Mouse (Mus musculus) forebrain, embryonic 13.5 days (tissue): ENCODE results near the gene Masp1. TPM values are rescaled to one million over a fixed set of nuclear protein-coding genes. Genes with fewer than 3 reads are reported as not detected.

ENCODE experiments used
- ATAC-seq: fragments of 200-750 bp; cut with Nextera tagmentation; 2 replicates; pipeline ENCODE4 v1.8.0; 2017
- H3K27ac ChIP-seq: fragments of 300-500 bp; sonication (generic); 2 replicates; pipeline ENCODE4 v1.5.1; 2015; ENCODE audit warnings: inconsistent platforms, mild to moderate bottlenecking, moderate library complexity
- H3K27me3 ChIP-seq: fragments of 300-500 bp; sonication (generic); 2 replicates; pipeline ENCODE4 v1.6.1; 2015; ENCODE audit warnings: mild to moderate bottlenecking, inconsistent platforms
- H3K36me3 ChIP-seq: fragments of 300-500 bp; sonication (generic); 2 replicates; pipeline ENCODE4 v1.6.1; 2015; ENCODE audit warnings: mild to moderate bottlenecking, inconsistent platforms; ENCODE audit not compliant: poor library complexity, severe bottlenecking
- H3K4me1 ChIP-seq: fragments of 300-500 bp; sonication (generic); 2 replicates; pipeline ENCODE4 v1.6.1; 2015; ENCODE audit warnings: inconsistent platforms
- H3K4me2 ChIP-seq: fragments of 300-500 bp; sonication (generic); 2 replicates; pipeline ENCODE4 v1.6.1; 2015; ENCODE audit warnings: inconsistent platforms, mild to moderate bottlenecking, moderate library complexity
- H3K4me3 ChIP-seq: fragments of 300-500 bp; sonication (generic); 2 replicates; pipeline ENCODE4 v1.5.1; 2015; ENCODE audit warnings: mild to moderate bottlenecking, inconsistent platforms
- H3K9ac ChIP-seq: fragments of 300-500 bp; sonication (generic); 2 replicates; pipeline ENCODE4 v1.6.1; 2015; ENCODE audit warnings: mild to moderate bottlenecking, inconsistent platforms
- H3K9me3 ChIP-seq: fragments of 300-500 bp; sonication (generic); replicated peaks from 2 replicates; pipeline ENCODE4 v1.6.1; 2016; ENCODE audit warnings: inconsistent platforms
- WGBS: fragments of 180-500 bp; shearing (Covaris S2); methylation state at CpG from one replicate; pipeline ENCODE4 v1.1.7; 2015; 5-methylcytosine and 5-hydroxymethylcytosine counted together
- polyA plus RNA-seq: library from polyadenylated mRNA; unstranded; fragments of >200 nt; fragmentation: Nextera tagmentation; extraction: Ambion mirVana; gene quantifications from 2 replicates; pipeline ENCODE4 v1.2.1, GENCODE M21; 2015

Gene Masp1
- polyA plus RNA-seq, 1 experiment from 2014 or later: 53.5 TPM

GRCm38 (mm10) chr16:23529186-23529585 lies 8.6 kb upstream of the Masp1 start:
- H3K9me3 ChIP-seq: no peaks in the 10 kb centered on the region; the same call in 1 of the 2 replicates
- H3K27ac ChIP-seq: no peak overlapping the region
- H3K4me3 ChIP-seq: no peak overlapping the region
- H3K36me3 ChIP-seq: no peaks in the 10 kb centered on the region
- no peak overlapping the region for H3K9ac ChIP-seq
- H3K4me2 ChIP-seq: no peak overlapping the region
- no peak for ATAC-seq
- WGBS: 88% methylated on average over 4 of the region's 4 CpGs
- H3K27me3 ChIP-seq: no peaks in the 10 kb centered on the region
- no peaks in the 10 kb centered on the region for H3K4me1 ChIP-seq

GRCm38 (mm10) chr16:23522081-23522480 lies 1.5 kb upstream of the Masp1 start:
- Histone ChIP-seq H3K27me3 (no peaks in the 10 kb centered on the region), H3K27ac (peak overlapping the region; percentile 33), H3K4me3 (no peak overlapping the region), H3K9ac (no peak overlapping the region), H3K4me1 (peaks cover 61% of the 10 kb centered on the region), H3K36me3 (no peaks in the 10 kb centered on the region), H3K4me2 (peak overlapping the region; percentile 74), H3K9me3 (no peaks in the 10 kb centered on the region; the same call in 1 of the 2 replicates)
- WGBS: 55% methylated on average over 5 of the region's 5 CpGs
- ATAC-seq: no peak

- peak overlapping the region; percentile 85 for H3K9ac ChIP-seq
- ATAC-seq: no peak
- 5% methylated on average over 5 of the region's 5 CpGs for WGBS
- H3K27me3 ChIP-seq: no peaks in the 10 kb centered on the region
- no peaks in the 10 kb centered on the region for H3K36me3 ChIP-seq
- H3K4me3 ChIP-seq: peak overlapping the region; percentile 60
- no peaks in the 10 kb centered on the region; the same call in 1 of the 2 replicates for H3K9me3 ChIP-seq
- peak overlapping the region; percentile 98 for H3K27ac ChIP-seq
- H3K4me1 ChIP-seq: peaks cover 71% of the 10 kb centered on the region
- peak overlapping the region; percentile 74 for H3K4me2 ChIP-seq
Measured at GRCm38 (mm10) chr16:23521092-23521491, 477 bp upstream of the Masp1 start.

GRCm38 (mm10) chr16:23519771-23520170 lies 844 bp downstream of the Masp1 start:
- H3K27ac ChIP-seq: peak overlapping the region; percentile 98
- H3K4me3 ChIP-seq: peak overlapping the region; percentile 60
- no peaks in the 10 kb centered on the region for H3K36me3 ChIP-seq
- H3K27me3 ChIP-seq: no peaks in the 10 kb centered on the region
- 6% methylated on average over 1 of the region's 1 CpGs for WGBS
- peaks cover 79% of the 10 kb centered on the region for H3K4me1 ChIP-seq
- H3K4me2 ChIP-seq: peak overlapping the region; percentile 74
- H3K9me3 ChIP-seq: no peaks in the 10 kb centered on the region
- H3K9ac ChIP-seq: peak overlapping the region; percentile 85
- ATAC-seq: no peak

GRCm38 (mm10) chr16:23518567-23519369 lies 1.8 kb downstream of the Masp1 start:
- WGBS: 51% methylated on average over 10 of the region's 10 CpGs
- Histone ChIP-seq H3K9me3 (no peaks in the 10 kb centered on the region), H3K27me3 (no peaks in the 10 kb centered on the region), H3K4me2 (peak overlapping the region; percentile 74), H3K9ac (peak overlapping the region; percentile 85; the same call in 1 of the 2 replicates), H3K27ac (peak overlapping the region; percentile 98), H3K4me3 (peak overlapping the region; percentile 60), H3K4me1 (peaks cover 79% of the 10 kb centered on the region), H3K36me3 (peaks cover 7% of the 10 kb centered on the region)
- ATAC-seq: peak; percentile 44

- Histone ChIP-seq H3K4me1 (peaks cover 74% of the 10 kb centered on the region), H3K9me3 (no peaks in the 10 kb centered on the region), H3K4me2 (peak overlapping the region; percentile 74), H3K36me3 (peaks cover 16% of the 10 kb centered on the region), H3K27me3 (no peaks in the 10 kb centered on the region), H3K9ac (peak overlapping the region; percentile 61), H3K27ac (peak overlapping the region; percentile 92), H3K4me3 (peak overlapping the region; percentile 60)
- peak; percentile 83 for ATAC-seq
- 50% methylated on average over 20 of the region's 20 CpGs for WGBS
Measured at GRCm38 (mm10) chr16:23517754-23518566, 2.7 kb downstream of the Masp1 start.

- H3K27ac ChIP-seq: peak overlapping the region; percentile 92
Measured at GRCm38 (mm10) chr16:23517230-23517629, 3.4 kb downstream of the Masp1 start.

GRCm38 (mm10) chr16:23516606-23517005 lies 4.0 kb downstream of the Masp1 start:
- H3K27me3 ChIP-seq: no peaks in the 10 kb centered on the region
- peaks cover 29% of the 10 kb centered on the region for H3K36me3 ChIP-seq
- ATAC-seq: no peak
- H3K4me1 ChIP-seq: peaks cover 61% of the 10 kb centered on the region
- WGBS: 62% methylated on average over 2 of the region's 2 CpGs
- H3K9me3 ChIP-seq: no peaks in the 10 kb centered on the region
- H3K4me3 ChIP-seq: no peak overlapping the region
- no peak overlapping the region for H3K9ac ChIP-seq
- H3K4me2 ChIP-seq: peak overlapping the region; percentile 74
- H3K27ac ChIP-seq: peak overlapping the region; percentile 92

More at GRCm38 (mm10) chr16:23517230-23517629, 3.4 kb downstream of the Masp1 start:
- peaks cover 67% of the 10 kb centered on the region for H3K4me1 ChIP-seq
- no peaks in the 10 kb centered on the region for H3K27me3 ChIP-seq
- peaks cover 23% of the 10 kb centered on the region for H3K36me3 ChIP-seq
- no peaks in the 10 kb centered on the region for H3K9me3 ChIP-seq
- H3K9ac ChIP-seq: 0 out of 2 replicates have a peak overlapping the region, but pooled peaks have one; percentile 61
- 88% methylated on average over 5 of the region's 5 CpGs for WGBS
- peak overlapping the region; percentile 60 for H3K4me3 ChIP-seq
- H3K4me2 ChIP-seq: peak overlapping the region; percentile 74
- no peak for ATAC-seq

GRCm38 (mm10) chr16:23515766-23516165 lies 4.8 kb downstream of the Masp1 start:
- Histone ChIP-seq H3K36me3 (peaks cover 37% of the 10 kb centered on the region), H3K27ac (peak overlapping the region; percentile 92), H3K9ac (no peak overlapping the region), H3K4me1 (peaks cover 53% of the 10 kb centered on the region), H3K4me2 (peak overlapping the region; percentile 74), H3K27me3 (no peaks in the 10 kb centered on the region), H3K9me3 (no peaks in the 10 kb centered on the region), H3K4me3 (no peak overlapping the region)
- 46% methylated on average over 3 of the region's 3 CpGs for WGBS
- ATAC-seq: no peak

- H3K36me3 ChIP-seq: peaks cover 57% of the 10 kb centered on the region
- WGBS: 100% methylated on average over 1 of the region's 1 CpGs
- no peaks in the 10 kb centered on the region for H3K9me3 ChIP-seq
- H3K4me2 ChIP-seq: no peak overlapping the region
- no peak for ATAC-seq
- peaks cover 31% of the 10 kb centered on the region for H3K4me1 ChIP-seq
- H3K27me3 ChIP-seq: no peaks in the 10 kb centered on the region
- H3K27ac ChIP-seq: no peak overlapping the region
- no peak overlapping the region for H3K9ac ChIP-seq
- H3K4me3 ChIP-seq: no peak overlapping the region
Measured at GRCm38 (mm10) chr16:23513401-23513800, 7.2 kb downstream of the Masp1 start.

GRCm38 (mm10) chr16:23511166-23511935 lies 9.3 kb downstream of the Masp1 start:
- Histone ChIP-seq H3K27ac (no peak overlapping the region), H3K4me1 (peaks cover 16% of the 10 kb centered on the region), H3K9me3 (no peaks in the 10 kb centered on the region), H3K9ac (no peak overlapping the region), H3K27me3 (no peaks in the 10 kb centered on the region), H3K36me3 (peaks cover 66% of the 10 kb centered on the region), H3K4me2 (no peak overlapping the region), H3K4me3 (no peak overlapping the region)
- WGBS: 78% methylated on average over 4 of the region's 4 CpGs
- no peak for ATAC-seq
